Mouse (Mus musculus) spleen, adult 2 months (tissue): ENCODE results near the gene Rp9.
"Not testable (repeated sequence)": the region's sequence is repeated elsewhere in the genome, so short reads cannot be mapped to it uniquely, and the experiment has no call there.

ENCODE experiments used
- CTCF ChIP-seq: fragments of 200-500 bp; IDR thresholded peaks from 2 replicates; pipeline ENCODE4 v1.5.1; 2011; ENCODE audit warnings: mild to moderate bottlenecking, inconsistent platforms; ENCODE audit not compliant: insufficient read depth, insufficient read length, insufficient replicate concordance; ENCODE audit errors: extremely low read depth
- POLR2A ChIP-seq: fragments of 200-500 bp; IDR thresholded peaks from 2 replicates; pipeline ENCODE4 v1.6.1; 2011; ENCODE audit warnings: low read depth, low read length, inconsistent platforms

DNA sequence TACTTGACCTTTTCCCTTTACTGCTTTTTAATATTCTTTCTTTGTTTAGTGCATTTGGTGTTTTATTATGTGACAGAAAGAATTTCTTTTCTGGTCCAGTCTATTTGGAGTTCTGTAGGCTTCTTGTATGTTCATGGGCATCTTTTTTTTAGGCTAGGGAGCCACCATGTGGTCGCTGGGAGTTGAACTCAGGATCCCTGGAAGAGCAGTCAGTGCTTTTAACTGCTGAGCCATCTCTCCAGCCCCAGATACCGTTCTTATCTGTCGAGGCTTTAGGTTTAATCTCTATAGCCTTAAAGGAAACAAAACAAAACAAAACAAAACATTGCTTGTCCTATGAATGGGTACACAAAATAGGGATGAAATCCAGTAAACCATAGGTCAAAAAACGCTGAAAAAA, 61.2 kb downstream of the Rp9 start:
- TF ChIP-seq CTCF, POLR2A: not testable (repeated sequence)
